Mouse (Mus musculus) neural tube, embryonic 11.5 days (tissue): ENCODE data around the gene Zfp985. TPM values are rescaled to one million over a fixed set of nuclear protein-coding genes. Genes with fewer than 3 reads are reported as not detected.
A peak's percentile ranks its signal among the peaks of the same experiment; 100 is the strongest.
"Not testable (repeated sequence)": the region's sequence is repeated elsewhere in the genome, so short reads cannot be mapped to it uniquely, and the experiment has no call there.

Experiments
- ATAC-seq: fragments of 200-750 bp; cut with Nextera tagmentation; 2 replicates; pipeline ENCODE4 v1.8.0; 2017; ENCODE audit warnings: moderate number of reproducible peaks, mild to moderate bottlenecking, moderate TSS enrichment, moderate library complexity; ENCODE audit not compliant: insufficient read depth, low FRiP score, low TSS enrichment
- DNase-seq: peaks from one replicate; pipeline ENCODE4 v3.0.0-alpha.2; 2015; ENCODE audit warnings: low spot score
- H3K27ac ChIP-seq: fragments of 300-500 bp; sonication (generic); 2 replicates; pipeline ENCODE4 v1.5.1; 2014; ENCODE audit warnings: low read depth, mild to moderate bottlenecking, low read length
- H3K27me3 ChIP-seq: fragments of 300-500 bp; sonication (generic); 2 replicates; pipeline ENCODE4 v1.6.1; 2014; ENCODE audit warnings: mild to moderate bottlenecking, low read length, mixed read lengths; ENCODE audit not compliant: control insufficient read depth, insufficient read depth
- H3K36me3 ChIP-seq: fragments of 300-500 bp; sonication (generic); 2 replicates; pipeline ENCODE4 v1.6.1; 2014; ENCODE audit warnings: mild to moderate bottlenecking, low read length, moderate library complexity, mixed read lengths; ENCODE audit not compliant: control insufficient read depth, insufficient read depth
- H3K4me1 ChIP-seq: fragments of 300-500 bp; sonication (generic); 2 replicates; pipeline ENCODE4 v1.6.1; 2014; ENCODE audit warnings: low read length, mixed read lengths; ENCODE audit not compliant: control insufficient read depth, insufficient read depth
- H3K4me2 ChIP-seq: fragments of 300-500 bp; sonication (generic); 2 replicates; pipeline ENCODE4 v1.6.1; 2014; ENCODE audit warnings: low read depth, mild to moderate bottlenecking, moderate library complexity
- H3K4me3 ChIP-seq: fragments of 300-500 bp; sonication (generic); 2 replicates; pipeline ENCODE4 v1.5.1; 2014; ENCODE audit warnings: low read depth, low read length
- H3K9ac ChIP-seq: fragments of 300-500 bp; sonication (generic); 2 replicates; pipeline ENCODE4 v1.6.1; 2014; ENCODE audit warnings: mild to moderate bottlenecking, low read length
- H3K9me3 ChIP-seq: fragments of 300-500 bp; sonication (generic); 2 replicates; pipeline ENCODE4 v1.6.1; 2016; ENCODE audit warnings: low read length; ENCODE audit not compliant: control insufficient read depth
- WGBS: fragments of 180-500 bp; shearing (Covaris S2); extraction: QIAGEN DNeasy Blood & Tissue Kit; methylation state at CpG from one replicate; pipeline ENCODE4 v1.1.7; 2014; 5-methylcytosine and 5-hydroxymethylcytosine counted together
- polyA plus RNA-seq: library from polyadenylated mRNA; unstranded; fragments of >200 nt; fragmentation: Nextera tagmentation; extraction: Ambion mirVana; gene quantifications from 2 replicates; pipeline ENCODE4 v1.2.1, GENCODE M21; 2014

Zfp985 gene
- polyA plus RNA-seq, 1 experiment from 2014 or later, result 0.15 TPM

DNA sequence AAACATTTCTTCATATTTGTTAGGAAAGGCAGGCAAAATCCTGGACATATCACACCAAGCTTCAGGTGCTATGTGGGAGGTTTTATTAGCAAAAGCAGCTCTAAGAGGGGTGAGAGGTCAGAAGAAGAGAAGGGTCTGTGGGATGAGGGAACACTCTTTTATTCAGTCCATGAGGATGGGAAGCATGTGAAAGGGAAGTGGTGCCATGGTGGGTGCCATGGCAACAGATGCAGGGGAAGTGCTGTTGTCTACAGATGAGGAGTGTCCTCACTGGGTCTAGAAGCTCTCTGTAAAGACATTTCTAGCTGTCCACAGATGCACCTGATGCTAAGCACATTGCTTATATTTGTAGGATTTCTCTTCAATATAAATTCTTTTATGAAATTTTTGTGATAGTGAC, 12.0 kb upstream of the Zfp985 start:
- DNase-seq (no peak), ATAC-seq (no peak)
- Histone ChIP-seq H3K36me3 (no peaks in the 10 kb centered on the region), H3K9ac (no peak overlapping the region), H3K4me1 (no peaks in the 10 kb centered on the region), H3K4me3 (no peak overlapping the region), H3K9me3 (peaks cover 4% of the 10 kb centered on the region), H3K4me2 (no peak overlapping the region), H3K27ac (no peak overlapping the region), H3K27me3 (no peaks in the 10 kb centered on the region)

DNA sequence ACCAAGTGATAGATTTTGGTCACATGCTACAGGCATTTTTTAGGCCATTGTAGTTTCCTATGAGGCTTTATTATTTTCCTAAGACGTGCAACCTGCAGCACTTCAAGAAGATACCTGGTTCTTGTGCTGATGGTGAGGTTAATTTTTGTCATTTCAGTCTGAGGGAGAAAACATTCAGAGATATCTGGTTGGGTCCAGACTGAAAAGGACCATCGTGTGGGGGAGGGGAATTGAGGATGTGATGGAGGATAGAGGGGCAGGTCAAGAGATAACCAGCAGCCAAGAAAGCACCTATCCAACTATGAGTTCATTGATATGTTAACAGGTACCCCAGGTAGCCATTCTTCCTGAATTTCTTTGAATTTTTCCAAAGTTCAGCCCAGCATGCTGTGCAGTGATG, 1.3 kb downstream of the Zfp985 start:
- not testable (repeated sequence) for H3K36me3 ChIP-seq, H3K4me1 ChIP-seq, H3K4me3 ChIP-seq, H3K4me2 ChIP-seq, DNase-seq, H3K9me3 ChIP-seq, ATAC-seq, H3K9ac ChIP-seq, H3K27me3 ChIP-seq, H3K27ac ChIP-seq
- WGBS, result 80% methylated on average over 2 of the region's 2 CpGs

DNA sequence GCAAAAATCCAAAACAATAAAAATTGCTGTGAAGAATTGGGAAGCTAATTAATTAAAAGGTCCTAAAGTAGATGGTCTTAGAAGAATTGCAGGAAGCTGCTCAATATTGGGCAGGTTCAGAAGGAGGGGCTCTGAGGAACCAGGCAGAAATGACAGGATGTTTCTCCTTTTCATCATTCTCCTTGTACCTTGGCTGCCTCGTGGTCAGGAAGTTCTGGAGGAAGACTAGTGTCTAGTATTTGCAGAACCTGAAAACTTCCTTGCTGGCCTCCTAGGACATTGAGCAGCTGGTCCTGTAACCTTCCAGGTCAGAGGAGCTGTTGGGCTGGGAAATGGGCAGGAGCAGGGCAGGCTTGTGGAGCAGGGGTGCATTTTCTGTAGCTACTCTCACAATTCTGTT, 3.8 kb downstream of the Zfp985 start:
- H3K36me3 ChIP-seq, H3K9ac ChIP-seq, H3K4me2 ChIP-seq, H3K27me3 ChIP-seq, H3K4me3 ChIP-seq, ATAC-seq, H3K4me1 ChIP-seq, H3K27ac ChIP-seq, H3K9me3 ChIP-seq, DNase-seq: not testable (repeated sequence)
- 73% methylated on average over 1 of the region's 1 CpGs for WGBS

DNA sequence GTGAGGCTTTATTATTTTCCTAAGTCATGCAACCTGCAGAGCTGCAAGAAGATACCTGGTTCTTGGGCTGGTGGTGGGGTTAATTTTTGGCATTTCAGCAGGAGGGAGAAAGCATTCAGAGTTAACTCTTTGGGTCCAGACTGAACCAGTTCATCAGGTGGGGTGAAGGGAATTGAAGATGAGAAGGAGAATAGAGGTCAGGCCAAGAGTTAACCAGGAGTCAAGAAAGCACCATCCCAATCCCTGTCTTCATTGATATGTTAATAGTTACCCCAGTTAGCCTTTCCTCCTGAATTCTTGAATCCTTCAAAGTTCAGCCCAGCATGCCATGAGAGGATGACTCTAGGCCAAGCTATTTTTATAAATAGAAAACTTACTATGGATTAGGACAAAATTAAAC, 4.9 kb downstream of the Zfp985 start:
- H3K4me3 ChIP-seq, H3K27ac ChIP-seq, H3K27me3 ChIP-seq, H3K4me2 ChIP-seq, H3K9ac ChIP-seq, H3K9me3 ChIP-seq, DNase-seq, ATAC-seq, H3K36me3 ChIP-seq, H3K4me1 ChIP-seq: not testable (repeated sequence)

DNA sequence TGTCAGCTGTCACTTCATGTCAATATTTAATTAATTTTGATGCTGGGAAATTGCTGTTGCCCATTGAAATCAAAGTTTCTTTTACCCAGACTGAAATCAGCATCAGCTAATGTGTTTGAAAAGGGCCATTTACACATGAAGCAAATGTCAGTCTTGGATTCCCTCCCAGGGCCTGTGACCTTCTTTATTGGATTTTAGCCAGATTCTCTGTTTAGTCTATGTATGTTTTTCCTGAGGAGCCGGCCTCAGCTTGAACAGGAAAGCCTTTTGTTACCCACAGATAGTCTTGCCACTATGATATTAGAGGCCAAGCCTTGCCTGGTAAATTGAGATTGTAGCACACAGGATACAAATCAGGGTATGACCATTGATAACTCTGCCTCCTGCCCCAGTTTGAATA, 6.0 kb downstream of the Zfp985 start:
- not testable (repeated sequence) for H3K4me1 ChIP-seq, H3K27ac ChIP-seq, H3K4me2 ChIP-seq, H3K9ac ChIP-seq, H3K9me3 ChIP-seq, H3K27me3 ChIP-seq, DNase-seq, ATAC-seq, H3K4me3 ChIP-seq, H3K36me3 ChIP-seq
- WGBS, result 70% methylated on average over 1 of the region's 1 CpGs

DNA sequence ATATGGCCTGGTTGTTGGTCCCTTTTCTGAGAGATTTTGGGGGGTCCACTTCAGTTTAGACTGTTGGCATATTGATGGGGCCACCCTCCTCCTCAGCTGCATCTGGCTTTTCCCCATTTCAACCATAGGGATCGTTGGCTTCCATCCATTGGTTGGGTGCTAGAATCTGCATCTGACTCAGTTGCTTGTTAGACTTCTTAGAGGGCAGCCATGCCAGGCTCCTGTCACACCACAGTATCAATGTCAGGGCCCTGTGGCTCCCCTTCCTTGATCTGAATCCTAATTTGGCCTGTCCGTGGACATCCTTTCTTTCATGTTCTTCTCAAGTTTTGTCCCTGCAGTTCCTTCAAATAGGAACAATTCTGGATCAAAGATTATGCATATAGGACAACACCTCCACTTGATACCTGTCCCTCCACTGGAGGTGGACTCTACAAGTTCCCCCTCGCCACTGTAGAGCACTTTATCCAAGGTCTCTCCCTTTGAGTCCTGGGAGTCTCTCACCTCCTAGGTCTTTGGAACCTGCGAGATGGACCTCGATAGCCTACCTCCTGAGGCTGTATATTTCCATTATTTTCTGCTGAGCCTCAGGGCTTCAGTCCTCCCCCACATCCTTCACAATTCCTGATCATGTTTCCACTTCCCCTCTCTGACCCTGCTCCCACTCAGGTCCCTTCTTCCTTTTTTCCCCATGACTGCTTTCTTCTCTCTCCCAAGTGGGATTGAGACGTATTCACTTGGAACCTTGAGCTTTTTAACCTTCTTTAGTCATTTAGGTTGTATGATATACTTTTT, 12.5 kb downstream of the Zfp985 start:
- ATAC-seq, result 0 out of 2 replicates have a peak, but pooled peaks have one; percentile 23
- Histone ChIP-seq H3K9ac (no peak overlapping the region), H3K27me3 (no peaks in the 10 kb centered on the region), H3K4me2 (no peak overlapping the region), H3K4me1 (no peaks in the 10 kb centered on the region), H3K36me3 (no peaks in the 10 kb centered on the region), H3K4me3 (no peak overlapping the region), H3K9me3 (no peaks in the 10 kb centered on the region), H3K27ac (no peak overlapping the region)
- WGBS, result 72% methylated on average over 6 of the region's 6 CpGs
- no peak for DNase-seq

DNA sequence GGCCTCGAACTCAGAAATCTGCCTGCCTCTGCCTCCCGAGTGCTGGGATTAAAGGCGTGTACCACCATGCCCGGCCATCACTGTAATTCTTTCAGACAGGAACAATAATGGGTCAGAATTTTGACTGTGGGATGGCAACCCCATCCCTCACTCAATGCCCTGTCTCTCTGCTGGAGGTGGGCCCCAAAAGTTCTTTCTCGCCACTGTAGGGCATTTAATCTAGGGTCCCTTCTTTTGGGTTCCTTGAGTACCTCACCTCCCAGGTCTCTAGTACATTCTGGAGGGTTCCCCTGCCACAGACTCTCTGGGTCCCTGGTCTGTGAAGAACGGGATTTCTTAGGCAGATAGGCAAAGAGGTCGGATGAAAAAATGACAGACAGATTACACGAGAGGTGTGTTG, 18.1 kb downstream of the Zfp985 start:
- H3K9ac ChIP-seq, H3K4me3 ChIP-seq, H3K4me1 ChIP-seq, DNase-seq, H3K27ac ChIP-seq, H3K4me2 ChIP-seq, H3K27me3 ChIP-seq, H3K36me3 ChIP-seq, H3K9me3 ChIP-seq: not testable (repeated sequence)
- WGBS, result 87% methylated on average over 8 of the region's 8 CpGs
- ATAC-seq, result 0 out of 2 replicates have a peak, but pooled peaks have one; percentile 27

DNA sequence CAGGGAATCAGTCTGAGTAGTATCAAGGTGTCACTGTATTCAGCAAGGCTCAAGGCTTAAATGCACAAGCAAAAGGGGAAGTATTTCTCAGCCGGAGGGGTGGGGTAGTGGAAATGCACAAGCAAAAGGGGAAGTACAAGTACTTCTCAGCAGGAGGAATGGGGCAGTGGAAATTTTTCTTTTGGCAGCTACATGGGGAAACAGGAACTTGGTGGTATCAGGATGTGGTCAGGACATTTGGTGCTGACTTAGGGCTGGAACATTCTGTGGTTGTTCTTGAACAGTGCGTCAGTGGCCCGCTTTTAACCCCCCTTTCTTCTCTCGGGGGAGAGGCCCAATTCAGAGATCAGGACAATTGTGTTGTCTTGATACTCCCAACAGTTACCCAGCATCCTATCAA, 26.3 kb downstream of the Zfp985 start:
- WGBS, result 87% methylated on average over 4 of the region's 4 CpGs
- not testable (repeated sequence) for H3K27me3 ChIP-seq

More for the DNA sequence above, 26.3 kb downstream of the Zfp985 start:
- H3K9ac ChIP-seq, H3K9me3 ChIP-seq, H3K4me3 ChIP-seq, H3K36me3 ChIP-seq, DNase-seq, H3K4me1 ChIP-seq, H3K27ac ChIP-seq, H3K4me2 ChIP-seq, ATAC-seq: not testable (repeated sequence)
